Mouse (Mus musculus) heart, embryonic 10.5 days (tissue): ENCODE measurements around the gene Ssbp4. TPM values are rescaled to one million over a fixed set of nuclear protein-coding genes. Genes with fewer than 3 reads are reported as not detected.
A peak's percentile ranks its signal among the peaks of the same experiment; 100 is the strongest.

Experiments used
- DNase-seq: peaks from one replicate; pipeline ENCODE4 v3.0.0-alpha.2; 2017; ENCODE audit warnings: low spot score
- H3K27ac ChIP-seq: fragments of 300-500 bp; sonication (generic); 2 replicates; pipeline ENCODE4 v1.5.1; 2016; ENCODE audit warnings: mild to moderate bottlenecking
- H3K27me3 ChIP-seq: fragments of 300-500 bp; sonication (generic); 2 replicates; pipeline ENCODE4 v1.6.1; 2016; ENCODE audit warnings: mild to moderate bottlenecking; ENCODE audit not compliant: poor library complexity, insufficient read depth, severe bottlenecking
- H3K36me3 ChIP-seq: fragments of 300-500 bp; sonication (generic); 2 replicates; pipeline ENCODE4 v1.6.1; 2016; ENCODE audit warnings: mild to moderate bottlenecking, moderate library complexity
- H3K4me1 ChIP-seq: fragments of 300-500 bp; sonication (generic); 2 replicates; pipeline ENCODE4 v1.6.1; 2016; ENCODE audit warnings: mild to moderate bottlenecking
- H3K4me3 ChIP-seq: fragments of 300-500 bp; sonication (generic); 2 replicates; pipeline ENCODE4 v1.5.1; 2016; ENCODE audit warnings: mild to moderate bottlenecking, moderate library complexity
- H3K9me3 ChIP-seq: fragments of 300-500 bp; sonication (generic); 2 replicates; pipeline ENCODE4 v1.6.1; 2016; ENCODE audit warnings: mild to moderate bottlenecking, moderate library complexity
- WGBS: fragments of 180-500 bp; shearing (Covaris S2); methylation state at CpG from one replicate; pipeline ENCODE4 v1.1.7; 2016; 5-methylcytosine and 5-hydroxymethylcytosine counted together
- polyA plus RNA-seq: library from polyadenylated mRNA; unstranded; fragments of >200 nt; fragmentation: Nextera tagmentation; extraction: Ambion mirVana; gene quantifications from 2 replicates; pipeline ENCODE4 v1.2.1, GENCODE M21; 2016

The Ssbp4 gene
- polyA plus RNA-seq, 1 experiment from 2014 or later, result 107 TPM

DNA sequence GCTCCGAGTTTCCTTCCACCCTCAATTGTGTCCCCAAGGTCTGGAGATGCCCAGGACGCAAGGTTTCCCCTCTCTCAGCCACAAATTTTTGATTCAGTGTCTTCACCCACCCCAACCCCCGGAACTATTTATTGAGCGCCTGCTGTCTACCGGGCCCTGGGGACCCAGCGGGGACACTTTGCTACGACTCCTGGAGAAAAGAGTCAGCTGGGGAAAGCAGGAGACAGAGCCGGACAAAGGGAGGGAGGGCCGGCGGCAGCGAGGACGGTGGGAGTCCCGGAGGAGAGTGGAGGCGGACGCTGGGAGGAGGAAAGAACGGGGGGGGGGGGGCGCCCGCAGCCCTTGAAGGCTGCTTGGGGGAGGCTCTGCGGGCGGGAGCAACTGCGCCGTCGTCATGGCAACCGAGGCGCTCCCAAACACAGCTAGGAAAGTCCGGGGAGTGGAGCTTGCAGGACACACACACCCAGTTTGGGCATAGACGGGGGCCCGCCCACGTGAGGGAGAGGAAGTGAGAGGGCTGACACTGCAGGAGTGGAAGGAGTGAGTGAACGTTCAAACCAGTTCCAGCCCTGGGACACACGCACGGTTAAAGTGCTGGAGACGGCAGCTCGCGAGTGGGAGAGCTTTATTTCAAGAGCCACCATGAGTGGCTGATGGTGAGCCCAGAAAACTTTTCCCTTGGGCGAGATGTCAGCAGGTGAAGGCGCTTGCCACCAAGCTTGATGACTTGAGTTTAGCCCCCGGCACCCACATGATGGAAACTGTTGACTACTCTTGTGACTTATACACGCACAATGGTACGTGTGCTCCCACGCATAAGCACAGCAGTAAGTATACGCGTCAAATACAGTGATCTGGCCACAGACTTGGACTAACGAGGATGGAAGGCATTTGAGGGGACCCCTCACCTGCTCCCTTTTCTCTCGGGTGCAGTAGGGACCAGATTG lies 1.4 kb upstream of the Ssbp4 start:
- Histone ChIP-seq H3K36me3 (peaks cover under 1% of the 10 kb centered on the region; the same call in 1 of the 2 replicates), H3K27me3 (no peaks in the 10 kb centered on the region), H3K4me1 (peaks cover 60% of the 10 kb centered on the region), H3K9me3 (no peaks in the 10 kb centered on the region), H3K4me3 (peak overlapping the region; percentile 83), H3K27ac (peak overlapping the region; percentile 97)
- WGBS, result 1% methylated on average over 44 of the region's 45 CpGs
- DNase-seq, result peak; percentile 97

DNA sequence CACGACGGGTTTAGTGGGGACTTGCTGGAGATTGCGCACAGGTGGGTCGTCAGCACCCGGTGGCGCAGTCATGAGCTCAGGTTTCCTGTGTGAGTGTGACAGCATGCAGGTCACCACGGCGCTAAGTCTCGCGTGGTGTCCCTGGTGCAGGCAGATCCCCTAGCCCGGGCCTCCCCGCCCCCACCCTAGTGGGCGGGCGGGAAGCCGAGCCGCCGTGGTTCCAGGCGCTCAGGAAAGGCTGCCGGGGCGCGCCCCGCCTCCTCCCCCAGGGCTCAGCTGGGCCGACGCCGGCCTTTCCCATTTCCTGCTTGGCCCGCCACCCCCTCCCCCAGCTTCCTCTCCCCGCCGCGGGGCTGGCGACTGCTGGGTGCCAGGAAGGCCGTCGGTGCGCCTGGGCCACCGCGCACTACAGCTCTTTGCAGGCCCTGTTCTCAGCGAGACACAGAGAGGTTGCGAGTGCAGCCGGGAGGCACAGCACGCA lies 736 bp upstream of the Ssbp4 start:
- Histone ChIP-seq H3K27ac (peak overlapping the region; percentile 97), H3K36me3 (peaks cover 3% of the 10 kb centered on the region; the same call in 1 of the 2 replicates), H3K4me1 (peaks cover 60% of the 10 kb centered on the region), H3K4me3 (peak overlapping the region; percentile 83), H3K9me3 (no peaks in the 10 kb centered on the region), H3K27me3 (peaks cover 4% of the 10 kb centered on the region; the same call in 1 of the 2 replicates)
- peak; percentile 95 for DNase-seq
- WGBS, result under 1% methylated on average over 39 of the region's 39 CpGs

- peaks cover 4% of the 10 kb centered on the region; the same call in 1 of the 2 replicates for H3K27me3 ChIP-seq
- no peaks in the 10 kb centered on the region for H3K9me3 ChIP-seq
- peaks cover 4% of the 10 kb centered on the region; the same call in 1 of the 2 replicates for H3K36me3 ChIP-seq
- H3K27ac ChIP-seq, result peak overlapping the region; percentile 97
- H3K4me3 ChIP-seq, result peak overlapping the region; percentile 83
- DNase-seq, result no peak
- peaks cover 60% of the 10 kb centered on the region for H3K4me1 ChIP-seq
- WGBS, result 1% methylated on average over 84 of the region's 84 CpGs
Measured at GRCm38 (mm10) chr8:70607898-70608748, 549 bp downstream of the Ssbp4 start.

DNA sequence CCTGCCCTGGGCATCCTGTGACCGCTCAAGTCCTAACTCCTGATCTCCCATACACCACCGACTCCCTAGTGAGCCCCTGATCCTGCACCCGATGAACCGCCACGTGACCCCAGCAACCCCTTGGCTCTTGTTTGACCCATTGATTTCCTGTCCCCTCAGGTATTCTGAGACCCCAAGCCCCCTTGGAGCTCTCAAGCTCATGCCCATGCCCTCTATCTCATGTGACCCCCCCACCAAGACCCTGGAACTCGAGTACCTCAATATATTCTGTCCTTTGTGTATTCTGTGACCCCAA lies 1.1 kb downstream of the Ssbp4 start:
- no peak for DNase-seq
- Histone ChIP-seq H3K4me1 (peaks cover 60% of the 10 kb centered on the region), H3K4me3 (peak overlapping the region; percentile 83), H3K27ac (peak overlapping the region; percentile 97), H3K36me3 (peaks cover 10% of the 10 kb centered on the region), H3K27me3 (peaks cover 4% of the 10 kb centered on the region; the same call in 1 of the 2 replicates), H3K9me3 (no peaks in the 10 kb centered on the region)
- WGBS, result 29% methylated on average over 6 of the region's 6 CpGs

- Histone ChIP-seq H3K9me3 (no peaks in the 10 kb centered on the region), H3K36me3 (peaks cover 16% of the 10 kb centered on the region), H3K4me1 (peaks cover 58% of the 10 kb centered on the region), H3K27ac (peak overlapping the region; percentile 97), H3K27me3 (peaks cover 4% of the 10 kb centered on the region; the same call in 1 of the 2 replicates), H3K4me3 (peak overlapping the region; percentile 83)
- no peak for DNase-seq
- WGBS, result 63% methylated on average over 18 of the region's 18 CpGs
Measured at GRCm38 (mm10) chr8:70606780-70607602, 1.7 kb downstream of the Ssbp4 start.

- 83% methylated on average over 9 of the region's 9 CpGs for WGBS
- Histone ChIP-seq H3K36me3 (peaks cover 19% of the 10 kb centered on the region), H3K4me1 (peaks cover 56% of the 10 kb centered on the region), H3K9me3 (no peaks in the 10 kb centered on the region), H3K27me3 (peaks cover 4% of the 10 kb centered on the region; the same call in 1 of the 2 replicates), H3K4me3 (peak overlapping the region; percentile 83; the same call in 1 of the 2 replicates), H3K27ac (no peak overlapping the region)
- no peak for DNase-seq
Measured at GRCm38 (mm10) chr8:70605871-70606779, 2.5 kb downstream of the Ssbp4 start.

DNA sequence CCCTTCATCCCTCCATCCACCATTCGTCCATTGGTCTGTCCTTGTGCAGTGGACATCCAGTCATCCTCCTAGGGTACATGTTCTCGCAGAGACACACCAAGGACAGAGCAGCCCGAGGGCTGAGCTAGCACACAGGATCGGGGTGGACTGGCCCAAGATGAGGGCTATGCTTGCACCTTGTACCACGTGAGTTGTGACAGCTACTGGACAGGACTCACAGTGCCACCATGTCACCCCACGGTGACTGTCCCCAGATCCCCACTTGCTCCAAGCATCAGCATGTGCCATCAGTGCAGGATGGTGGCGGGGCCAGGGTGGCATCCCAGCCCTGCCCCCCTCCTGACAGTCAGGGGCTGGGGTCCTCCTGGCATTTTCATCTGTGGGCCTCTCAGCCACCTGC lies 4.1 kb downstream of the Ssbp4 start:
- H3K27ac ChIP-seq, result no peak overlapping the region
- no peak for DNase-seq
- H3K36me3 ChIP-seq, result peaks cover 19% of the 10 kb centered on the region
- H3K27me3 ChIP-seq, result peaks cover 4% of the 10 kb centered on the region; the same call in 1 of the 2 replicates
- no peaks in the 10 kb centered on the region for H3K9me3 ChIP-seq
- 87% methylated on average over 7 of the region's 7 CpGs for WGBS
- peaks cover 58% of the 10 kb centered on the region for H3K4me1 ChIP-seq
- no peak overlapping the region for H3K4me3 ChIP-seq

- Histone ChIP-seq H3K4me1 (peaks cover 58% of the 10 kb centered on the region), H3K27ac (peak overlapping the region; percentile 3; the same call in 1 of the 2 replicates), H3K4me3 (no peak overlapping the region), H3K36me3 (peaks cover 22% of the 10 kb centered on the region), H3K9me3 (no peaks in the 10 kb centered on the region), H3K27me3 (peaks cover 11% of the 10 kb centered on the region; the same call in 1 of the 2 replicates)
- 89% methylated on average over 13 of the region's 13 CpGs for WGBS
- no peak for DNase-seq
Measured at GRCm38 (mm10) chr8:70602139-70602811, 6.4 kb downstream of the Ssbp4 start.

DNA sequence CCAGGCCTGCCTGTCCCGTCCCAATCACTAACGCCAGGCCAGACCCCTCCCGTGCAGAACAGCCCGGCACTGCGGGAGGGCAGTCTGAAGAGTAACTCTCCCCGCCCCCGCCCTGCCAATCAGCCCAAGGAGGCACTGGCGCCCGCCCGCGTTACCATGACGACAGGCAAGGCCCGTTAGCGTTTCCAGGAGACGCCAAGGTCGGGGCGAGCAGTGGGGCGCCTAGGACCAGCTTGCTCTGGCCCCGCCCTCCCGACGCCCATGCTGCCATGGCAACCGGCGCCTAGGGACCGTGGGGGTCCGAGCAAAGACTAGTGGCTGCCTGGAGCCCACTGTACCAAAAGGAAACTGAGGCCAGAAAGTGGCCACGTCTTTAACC lies 7.4 kb downstream of the Ssbp4 start:
- peak overlapping the region; percentile 89 for H3K27ac ChIP-seq
- peak; percentile 96 for DNase-seq
- H3K4me1 ChIP-seq, result peaks cover 59% of the 10 kb centered on the region
- H3K36me3 ChIP-seq, result peaks cover 30% of the 10 kb centered on the region
- H3K9me3 ChIP-seq, result no peaks in the 10 kb centered on the region
- WGBS, result under 1% methylated on average over 26 of the region's 26 CpGs
- H3K4me3 ChIP-seq, result peak overlapping the region; percentile 47
- peaks cover 19% of the 10 kb centered on the region; the same call in 1 of the 2 replicates for H3K27me3 ChIP-seq

GRCm38 (mm10) chr8:70600473-70601270 lies 8.0 kb downstream of the Ssbp4 start:
- Histone ChIP-seq H3K27me3 (peaks cover 24% of the 10 kb centered on the region; the same call in 1 of the 2 replicates), H3K27ac (peak overlapping the region; percentile 89), H3K9me3 (no peaks in the 10 kb centered on the region), H3K4me3 (peak overlapping the region; percentile 47), H3K36me3 (peaks cover 36% of the 10 kb centered on the region), H3K4me1 (peaks cover 61% of the 10 kb centered on the region)
- no peak for DNase-seq
- WGBS, result 16% methylated on average over 10 of the region's 10 CpGs
